Mouse (Mus musculus): ENCODE results near the gene Amfr. TPM values are rescaled to one million over a fixed set of nuclear protein-coding genes. Genes with fewer than 3 reads are reported as not detected.

Amfr gene
- polyA plus RNA-seq, 1 experiment = 84.7 TPM

DNA sequence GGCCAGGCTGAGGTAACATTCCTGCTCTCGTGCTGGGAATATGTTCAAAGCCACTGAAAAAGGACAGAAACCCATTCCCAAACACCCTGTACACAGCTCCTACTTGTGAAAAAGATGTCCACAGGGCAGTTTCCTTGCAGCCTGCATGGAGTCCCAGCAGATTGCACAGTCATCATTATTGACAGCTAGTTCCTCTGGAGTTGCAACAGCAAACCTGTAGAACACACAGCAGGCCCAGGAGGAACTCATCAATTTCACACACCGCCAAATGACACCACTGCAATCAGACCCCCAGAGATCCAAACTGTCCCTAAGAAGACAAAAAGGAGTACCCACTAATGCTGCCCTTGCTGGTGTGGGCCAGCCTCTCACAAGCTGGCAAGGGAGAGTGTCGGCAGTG, 27.9 kb downstream of the Amfr start:
- no peak overlapping the region for H3K4me3 ChIP-seq (ENCODE audit: insufficient read depth, low read length)
- H3K27ac ChIP-seq (ENCODE audit: insufficient read depth, low read depth, low read length) = no peak overlapping the region
- H3K4me1 ChIP-seq (ENCODE audit: control insufficient read depth, insufficient read depth, low read length) = peaks cover 5% of the 10 kb centered on the region; the same call in 1 of the 2 replicates
- TF ChIP-seq CTCF (IDR thresholded peaks at IDR 0.05; ENCODE audit: low read depth, low read length) = no peak
- no peak for TF ChIP-seq POLR2A (IDR thresholded peaks at IDR 0.05; ENCODE audit: borderline replicate concordance, low read depth, low read length)

DNA sequence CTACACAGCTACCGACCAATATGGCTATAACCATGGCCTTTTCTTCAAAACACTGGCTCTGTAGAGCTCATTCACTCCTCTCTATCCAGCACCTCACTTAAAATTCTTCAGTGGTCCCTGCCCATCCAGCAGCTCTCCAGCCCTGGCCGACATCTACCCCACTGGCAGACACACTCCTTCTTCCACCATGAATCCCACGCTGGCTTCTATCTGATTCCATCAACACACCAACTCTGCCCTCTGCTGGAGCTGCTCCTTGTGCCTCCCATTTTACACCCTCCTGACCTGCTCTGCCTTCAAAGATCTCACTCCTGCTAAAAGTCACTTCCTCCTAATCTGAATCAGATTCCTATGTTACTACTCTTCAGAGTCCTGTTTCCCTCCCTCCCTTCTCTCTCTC, 28.8 kb downstream of the Amfr start:
- TF ChIP-seq CTCF (IDR thresholded peaks at IDR 0.05; ENCODE audit: low read depth, low read length) (no peak), POLR2A (IDR thresholded peaks at IDR 0.05; ENCODE audit: borderline replicate concordance, low read depth, low read length) (no peak)
- H3K4me1 ChIP-seq (ENCODE audit: control insufficient read depth, insufficient read depth, low read length) = peaks cover 5% of the 10 kb centered on the region; the same call in 1 of the 2 replicates
- H3K4me3 ChIP-seq (ENCODE audit: insufficient read depth, low read length) = no peak overlapping the region
- H3K27ac ChIP-seq (ENCODE audit: insufficient read depth, low read depth, low read length) = no peak overlapping the region

DNA sequence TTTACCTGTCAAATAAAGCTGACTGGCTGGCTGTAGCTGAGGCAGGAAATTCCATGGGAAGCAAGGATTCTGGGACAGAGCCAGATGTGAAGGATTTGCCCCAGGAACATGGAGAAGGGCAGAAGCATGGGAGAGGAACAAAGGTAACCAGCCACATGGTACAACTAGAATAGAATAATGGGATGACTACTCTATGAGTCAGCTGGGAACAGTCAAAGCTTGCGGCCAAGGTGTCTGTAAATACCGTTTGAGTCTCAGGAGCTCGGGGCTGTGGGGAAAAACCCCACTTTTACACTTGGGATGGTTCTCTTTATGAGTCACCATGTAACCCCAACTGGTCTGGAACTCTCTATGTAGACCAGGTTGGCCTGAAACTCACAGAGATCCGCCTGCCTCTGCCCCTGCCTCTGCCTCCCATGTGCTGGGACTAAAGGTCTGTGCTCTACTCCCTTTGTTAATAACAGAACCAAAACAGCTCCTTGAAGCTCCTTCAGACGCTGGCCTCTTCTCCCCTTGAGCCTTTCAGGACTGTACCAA, 30.9 kb downstream of the Amfr start:
- TF ChIP-seq CTCF (IDR thresholded peaks at IDR 0.05; ENCODE audit: low read depth, low read length) = no peak
- H3K4me3 ChIP-seq (ENCODE audit: insufficient read depth, low read length) = no peak overlapping the region
- H3K27ac ChIP-seq (ENCODE audit: insufficient read depth, low read depth, low read length) = no peak overlapping the region
- H3K4me1 ChIP-seq (ENCODE audit: control insufficient read depth, insufficient read depth, low read length) = peaks cover 5% of the 10 kb centered on the region; the same call in 1 of the 2 replicates

DNA sequence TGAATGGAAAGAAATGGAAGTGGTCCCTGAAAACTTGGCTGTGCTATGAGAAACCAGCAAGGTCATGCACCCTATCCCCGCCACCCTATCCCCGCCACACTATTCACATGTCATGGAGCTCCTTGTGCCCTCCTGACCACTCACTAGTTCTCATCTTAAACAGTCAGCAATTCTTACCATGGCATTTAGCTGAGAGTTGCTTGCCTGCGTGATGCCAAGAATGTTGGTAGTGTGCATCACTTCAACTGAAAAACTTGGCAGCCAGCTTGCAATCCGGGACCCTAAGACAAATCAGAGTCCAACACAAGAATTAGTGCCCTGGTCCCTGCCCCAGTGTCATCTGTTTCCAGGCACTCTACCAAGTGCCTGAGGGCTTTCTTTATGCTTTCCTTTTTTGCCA, 32.5 kb downstream of the Amfr start:
- H3K27ac ChIP-seq (ENCODE audit: insufficient read depth, low read depth, low read length) = no peak overlapping the region
- no peak overlapping the region for H3K4me3 ChIP-seq (ENCODE audit: insufficient read depth, low read length)
- no peak for TF ChIP-seq CTCF (IDR thresholded peaks at IDR 0.05; ENCODE audit: low read depth, low read length)
- no peak for TF ChIP-seq POLR2A (IDR thresholded peaks at IDR 0.05; ENCODE audit: borderline replicate concordance, low read depth, low read length)
- H3K4me1 ChIP-seq (ENCODE audit: control insufficient read depth, insufficient read depth, low read length) = peaks cover 5% of the 10 kb centered on the region; the same call in 1 of the 2 replicates

- TF ChIP-seq POLR2A (IDR thresholded peaks at IDR 0.05; ENCODE audit: borderline replicate concordance, low read depth, low read length) = no peak
- no peak for TF ChIP-seq CTCF (IDR thresholded peaks at IDR 0.05; ENCODE audit: low read depth, low read length)
- Histone ChIP-seq H3K27ac (ENCODE audit: insufficient read depth, low read depth, low read length) (no peak overlapping the region), H3K4me3 (ENCODE audit: insufficient read depth, low read length) (no peak overlapping the region), H3K4me1 (ENCODE audit: control insufficient read depth, insufficient read depth, low read length) (no peaks in the 10 kb centered on the region)
Measured at GRCm38 (mm10) chr8:93976446-93977211, 36.0 kb downstream of the Amfr start.

- no peak for TF ChIP-seq CTCF (IDR thresholded peaks at IDR 0.05; ENCODE audit: low read depth, low read length)
- no peak for TF ChIP-seq POLR2A (IDR thresholded peaks at IDR 0.05; ENCODE audit: borderline replicate concordance, low read depth, low read length)
- Histone ChIP-seq H3K4me3 (ENCODE audit: insufficient read depth, low read length) (no peak overlapping the region), H3K4me1 (ENCODE audit: control insufficient read depth, insufficient read depth, low read length) (no peaks in the 10 kb centered on the region), H3K27ac (ENCODE audit: insufficient read depth, low read depth, low read length) (no peak overlapping the region)
Measured at GRCm38 (mm10) chr8:93975358-93975757, 37.3 kb downstream of the Amfr start.

DNA sequence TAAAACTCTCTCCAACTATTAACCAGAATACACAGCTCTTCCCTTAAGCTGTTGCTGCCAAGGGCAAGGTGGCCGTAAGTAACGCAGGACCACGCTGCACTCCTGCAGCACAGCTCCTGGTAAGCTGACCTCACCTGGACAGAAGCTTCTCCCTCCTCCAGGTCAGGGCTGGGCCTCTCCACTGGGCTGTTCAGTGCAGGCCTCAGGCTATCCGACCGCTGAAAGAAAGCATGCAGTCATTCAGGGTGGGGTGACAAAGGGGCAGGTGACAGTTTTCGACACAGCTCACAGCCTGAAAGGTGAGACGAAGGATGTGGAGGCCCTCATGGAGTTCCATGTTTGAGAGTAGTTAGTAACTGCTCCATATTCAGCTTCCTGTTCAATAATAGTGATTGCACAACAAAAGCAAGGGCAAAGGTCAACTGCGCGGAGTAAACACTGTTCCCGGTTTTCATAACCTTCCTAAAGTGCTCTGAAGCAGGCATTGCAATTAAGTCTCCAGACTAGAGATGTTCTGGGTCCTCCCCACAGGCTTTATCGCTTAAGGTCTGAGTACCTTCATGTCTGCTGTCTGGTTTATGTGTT, 37.9 kb downstream of the Amfr start:
- no peaks in the 10 kb centered on the region for H3K4me1 ChIP-seq (ENCODE audit: control insufficient read depth, insufficient read depth, low read length)
- TF ChIP-seq POLR2A (IDR thresholded peaks at IDR 0.05; ENCODE audit: borderline replicate concordance, low read depth, low read length) = no peak
- no peak for TF ChIP-seq CTCF (IDR thresholded peaks at IDR 0.05; ENCODE audit: low read depth, low read length)
- H3K4me3 ChIP-seq (ENCODE audit: insufficient read depth, low read length) = no peak overlapping the region
- no peak overlapping the region for H3K27ac ChIP-seq (ENCODE audit: insufficient read depth, low read depth, low read length)

- TF ChIP-seq POLR2A (IDR thresholded peaks at IDR 0.05; ENCODE audit: borderline replicate concordance, low read depth, low read length) (no peak), CTCF (IDR thresholded peaks at IDR 0.05; ENCODE audit: low read depth, low read length) (no peak)
- no peaks in the 10 kb centered on the region for H3K4me1 ChIP-seq (ENCODE audit: control insufficient read depth, insufficient read depth, low read length)
- H3K4me3 ChIP-seq (ENCODE audit: insufficient read depth, low read length) = no peak overlapping the region
- H3K27ac ChIP-seq (ENCODE audit: insufficient read depth, low read depth, low read length) = no peak overlapping the region
Measured at GRCm38 (mm10) chr8:93973831-93974375, 38.7 kb downstream of the Amfr start.

DNA sequence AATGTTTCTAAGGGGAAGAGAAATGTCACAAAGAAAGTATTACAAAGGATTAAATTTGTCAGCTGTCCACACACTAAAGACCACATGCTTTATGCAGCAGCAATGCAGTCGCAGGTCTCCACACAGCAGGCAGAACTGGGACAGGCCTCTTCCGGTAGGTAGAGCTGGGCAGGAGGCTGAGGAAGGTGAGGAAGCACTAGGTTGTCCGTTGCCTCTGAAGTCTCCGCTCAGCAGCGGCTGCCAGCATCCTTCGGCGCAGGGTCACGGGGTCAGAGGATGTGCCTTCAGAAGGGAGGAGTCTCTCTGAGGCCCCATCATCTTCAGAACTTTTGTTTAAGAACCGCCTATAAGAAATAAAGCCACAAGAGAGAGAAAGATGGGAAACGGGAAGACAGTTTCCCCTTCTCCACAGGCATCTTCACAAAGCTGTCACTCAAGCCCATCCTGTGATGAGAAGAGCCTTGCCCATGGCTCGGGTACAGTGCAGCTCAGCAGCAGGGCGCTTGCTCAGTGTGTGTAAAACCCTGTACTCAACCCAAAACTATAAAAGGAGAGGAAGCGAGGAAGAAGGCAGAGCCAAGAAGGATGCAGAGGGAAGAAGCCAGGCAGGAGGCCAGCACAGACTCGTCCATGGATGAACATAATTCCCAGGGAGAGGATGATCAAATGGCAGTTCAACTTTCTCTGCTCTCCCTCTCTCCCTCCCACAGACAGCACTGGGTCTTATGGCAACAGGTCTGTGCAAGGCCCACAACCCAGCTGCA, 39.5 kb downstream of the Amfr start:
- no peaks in the 10 kb centered on the region for H3K4me1 ChIP-seq (ENCODE audit: control insufficient read depth, insufficient read depth, low read length)

More for the DNA sequence above, 39.5 kb downstream of the Amfr start:
- TF ChIP-seq POLR2A (IDR thresholded peaks at IDR 0.05; ENCODE audit: borderline replicate concordance, low read depth, low read length) = no peak
- TF ChIP-seq CTCF (IDR thresholded peaks at IDR 0.05; ENCODE audit: low read depth, low read length) = no peak
- no peak overlapping the region for H3K4me3 ChIP-seq (ENCODE audit: insufficient read depth, low read length)
- H3K27ac ChIP-seq (ENCODE audit: insufficient read depth, low read depth, low read length) = no peak overlapping the region
